Mouse (Mus musculus): ENCODE measurements around the gene Ccdc63. TPM values are rescaled to one million over a fixed set of nuclear protein-coding genes. Genes with fewer than 3 reads are reported as not detected.

Gene Ccdc63
- polyA plus RNA-seq, 1 experiment: not detected

GRCm38 (mm10) chr5:122093734-122094133 lies 46.9 kb downstream of the Ccdc63 start:
- 86% methylated on average over 14 of the region's 14 CpGs for WGBS

GRCm38 (mm10) chr5:122092794-122093193 lies 47.8 kb downstream of the Ccdc63 start:
- WGBS: 71% methylated on average over 11 of the region's 11 CpGs
- no peak for DNase-seq (ENCODE audit: low read depth, low spot score)

More at GRCm38 (mm10) chr5:122093734-122094133, 46.9 kb downstream of the Ccdc63 start:
- DNase-seq (ENCODE audit: low read depth, low spot score): no peak

GRCm38 (mm10) chr5:122091070-122091469 lies 49.6 kb downstream of the Ccdc63 start:
- WGBS: 16% methylated on average over 15 of the region's 15 CpGs
- DNase-seq (ENCODE audit: low read depth, low spot score): peak; percentile 2

GRCm38 (mm10) chr5:122089664-122090063 lies 51.0 kb downstream of the Ccdc63 start:
- 79% methylated on average over 8 of the region's 8 CpGs for WGBS
- DNase-seq (ENCODE audit: low read depth, low spot score): no peak

GRCm38 (mm10) chr5:122088917-122089316 lies 51.7 kb downstream of the Ccdc63 start:
- under 1% methylated on average over 5 of the region's 5 CpGs for WGBS
- DNase-seq (ENCODE audit: low read depth, low spot score): peak; percentile 46

GRCm38 (mm10) chr5:122086121-122086520 lies 54.5 kb downstream of the Ccdc63 start:
- whole genome bisulfite sequencing: 55% methylated on average over 3 of the region's 3 CpGs
- no peak for DNase-seq (ENCODE audit: low read depth, low spot score)

- DNase-seq (ENCODE audit: low read depth, low spot score): no peak
- WGBS: 70% methylated on average over 7 of the region's 7 CpGs
Measured at GRCm38 (mm10) chr5:122085291-122085690, 55.3 kb downstream of the Ccdc63 start.

GRCm38 (mm10) chr5:122084470-122084869 lies 56.2 kb downstream of the Ccdc63 start:
- DNase-seq (ENCODE audit: low read depth, low spot score): peak; percentile 21

GRCm38 (mm10) chr5:122083282-122083681 lies 57.3 kb downstream of the Ccdc63 start:
- 85% methylated on average over 2 of the region's 2 CpGs for WGBS
- no peak for DNase-seq (ENCODE audit: low read depth, low spot score)

More at GRCm38 (mm10) chr5:122084470-122084869, 56.2 kb downstream of the Ccdc63 start:
- whole genome bisulfite sequencing: 44% methylated on average over 3 of the region's 3 CpGs

GRCm38 (mm10) chr5:122081471-122081870 lies 59.2 kb downstream of the Ccdc63 start:
- DNase-seq (ENCODE audit: low read depth, low spot score): no peak
- WGBS: 87% methylated on average over 13 of the region's 13 CpGs

GRCm38 (mm10) chr5:122080930-122081329 lies 59.7 kb downstream of the Ccdc63 start:
- 29% methylated on average over 11 of the region's 11 CpGs for WGBS
- DNase-seq (ENCODE audit: low read depth, low spot score): no peak

GRCm38 (mm10) chr5:122079796-122080195 lies 60.8 kb downstream of the Ccdc63 start:
- no peak for DNase-seq (ENCODE audit: low read depth, low spot score)
- 83% methylated on average over 7 of the region's 7 CpGs for WGBS

- WGBS: 38% methylated on average over 4 of the region's 4 CpGs
Measured at GRCm38 (mm10) chr5:122077244-122077643, 63.4 kb downstream of the Ccdc63 start.

GRCm38 (mm10) chr5:122075736-122076135 lies 64.9 kb downstream of the Ccdc63 start:
- 47% methylated on average over 3 of the region's 3 CpGs for WGBS
- no peak for DNase-seq (ENCODE audit: low read depth, low spot score)

More at GRCm38 (mm10) chr5:122077244-122077643, 63.4 kb downstream of the Ccdc63 start:
- DNase-seq (ENCODE audit: low read depth, low spot score): no peak

- no peak for DNase-seq (ENCODE audit: low read depth, low spot score)
- 71% methylated on average over 4 of the region's 4 CpGs for WGBS
Measured at GRCm38 (mm10) chr5:122071997-122072396, 68.6 kb downstream of the Ccdc63 start.

- 65% methylated on average over 16 of the region's 16 CpGs for WGBS
Measured at GRCm38 (mm10) chr5:122070963-122071800, 69.4 kb downstream of the Ccdc63 start.

GRCm38 (mm10) chr5:122068563-122068962 lies 72.1 kb downstream of the Ccdc63 start:
- DNase-seq (ENCODE audit: low read depth, low spot score): no peak

More at GRCm38 (mm10) chr5:122070963-122071800, 69.4 kb downstream of the Ccdc63 start:
- DNase-seq (ENCODE audit: low read depth, low spot score): no peak

GRCm38 (mm10) chr5:122063204-122063933 lies 77.3 kb downstream of the Ccdc63 start:
- WGBS: 62% methylated on average over 25 of the region's 25 CpGs
- DNase-seq (ENCODE audit: low read depth, low spot score): no peak

More at GRCm38 (mm10) chr5:122068563-122068962, 72.1 kb downstream of the Ccdc63 start:
- 77% methylated on average over 13 of the region's 13 CpGs for WGBS

GRCm38 (mm10) chr5:122062479-122062878 lies 78.1 kb downstream of the Ccdc63 start:
- WGBS: 12% methylated on average over 12 of the region's 12 CpGs
- no peak for DNase-seq (ENCODE audit: low read depth, low spot score)

- DNase-seq (ENCODE audit: low read depth, low spot score): no peak
- 35% methylated on average over 12 of the region's 12 CpGs for WGBS
Measured at GRCm38 (mm10) chr5:122060767-122061333, 79.8 kb downstream of the Ccdc63 start.

Data from large intestine, adult 2 months (tissue).